Mouse (Mus musculus): Measurements from ENCODE around the gene Gfy. TPM values are rescaled to one million over a fixed set of nuclear protein-coding genes. Genes with fewer than 3 reads are reported as not detected.

Gene Gfy
- total and polyA plus RNA-seq, 2 experiments from 2014 or later: not detected

DNA sequence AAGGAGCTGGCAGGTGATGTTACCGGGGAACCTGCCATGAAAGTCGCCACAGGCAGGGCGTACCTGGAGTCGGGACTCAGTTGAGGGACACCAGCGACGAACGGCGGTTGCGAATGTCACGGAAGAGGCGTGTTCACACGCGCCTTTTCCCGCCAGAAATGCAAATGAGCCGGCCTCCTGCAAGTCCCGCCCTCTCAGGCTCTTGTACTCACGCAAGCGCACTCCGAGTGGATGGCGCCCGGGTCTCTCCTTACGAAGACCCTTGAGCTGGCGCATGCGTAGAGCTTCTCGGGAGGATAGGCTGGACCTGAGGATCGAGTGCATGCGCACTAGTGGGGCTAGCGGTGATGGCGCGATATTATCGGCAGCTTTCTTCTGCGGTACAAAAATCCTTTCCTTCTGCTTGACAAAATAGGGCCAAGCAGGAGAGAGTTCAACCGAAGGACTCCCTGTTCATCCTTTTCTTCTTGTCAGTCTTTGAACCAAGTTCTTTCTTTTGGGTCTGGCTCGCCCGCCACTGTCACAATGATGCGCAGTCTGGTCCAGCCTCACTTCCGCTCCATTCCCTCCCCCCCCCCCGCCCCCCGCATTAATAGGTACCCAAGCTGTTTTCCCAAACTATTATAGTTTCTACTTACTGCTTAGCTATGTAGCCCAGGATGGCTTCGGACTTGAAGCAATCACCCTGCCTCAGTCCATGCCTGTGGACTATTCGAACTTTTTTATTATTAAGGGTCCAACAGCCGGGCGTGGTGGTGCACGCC, 25.2 kb upstream of the Gfy start, which contains the start of gene Ccdc155:
Ccdc155 (minus strand) TSS at position 513 of the 764 bp plus-strand sequence.
- peak; percentile 98 for DNase-seq
- H3K27me3 ChIP-seq (ENCODE audit: insufficient read depth, low read length): no peaks in the 10 kb centered on the region
- 0 out of 2 replicates have a peak, but pooled peaks have one; percentile 1 for TF ChIP-seq CTCF (IDR thresholded peaks at IDR 0.05; ENCODE audit: low read depth)
- peak within 1 kb of the TSS; percentile 57 for H3K4me2 ChIP-seq (ENCODE audit: low read depth)
- peak within 1 kb of the TSS; percentile 69 for H3K27ac ChIP-seq (ENCODE audit: low read depth, low read length)
- WGBS: 8% methylated on average over 44 of the region's 44 CpGs
- H3K4me3 ChIP-seq (ENCODE audit: low read depth, low read length): peak within 1 kb of the TSS; percentile 43
- peak within 1 kb of the TSS; percentile 45 for H3K9ac ChIP-seq
- ATAC-seq: peak; percentile 99
- no peaks in the 10 kb centered on the region for H3K36me3 ChIP-seq (ENCODE audit: insufficient read depth)
- H3K4me1 ChIP-seq (ENCODE audit: insufficient read depth): no peaks in the 10 kb centered on the region
- H3K9me3 ChIP-seq (ENCODE audit: low read length): no peaks in the 10 kb centered on the region

DNA sequence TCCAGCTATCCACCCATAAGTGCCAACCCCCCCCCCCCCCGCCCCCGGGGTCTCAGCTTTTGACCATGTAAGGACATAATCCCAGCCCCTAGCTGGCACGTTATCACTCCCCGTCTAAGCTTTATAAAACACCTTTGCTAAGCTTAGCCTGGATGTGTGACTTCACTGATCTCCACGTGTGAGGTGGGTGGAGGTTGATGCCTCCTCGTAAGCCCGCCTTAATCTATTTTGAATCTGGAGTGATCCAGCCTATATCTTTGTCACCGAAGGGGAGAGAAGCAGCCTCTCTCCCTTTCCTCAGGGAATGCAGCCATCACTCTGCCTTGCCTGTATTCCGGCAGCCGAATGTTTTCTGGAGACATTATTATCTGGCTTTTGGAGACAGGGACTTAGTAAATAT, 23.3 kb upstream of the Gfy start:
- Histone ChIP-seq H3K9me3 (ENCODE audit: low read length) (no peaks in the 10 kb centered on the region), H3K4me2 (ENCODE audit: low read depth) (no peak overlapping the region), H3K27ac (ENCODE audit: low read depth, low read length) (no peak overlapping the region), H3K36me3 (ENCODE audit: insufficient read depth) (no peaks in the 10 kb centered on the region), H3K4me1 (ENCODE audit: insufficient read depth) (no peaks in the 10 kb centered on the region), H3K27me3 (ENCODE audit: insufficient read depth, low read length) (no peaks in the 10 kb centered on the region), H3K4me3 (ENCODE audit: low read depth, low read length) (no peak overlapping the region), H3K9ac (no peak overlapping the region)
- no peak for ATAC-seq
- 59% methylated on average over 10 of the region's 10 CpGs for WGBS
- TF ChIP-seq CTCF (IDR thresholded peaks at IDR 0.05; ENCODE audit: low read depth): no peak
- DNase-seq: no peak

DNA sequence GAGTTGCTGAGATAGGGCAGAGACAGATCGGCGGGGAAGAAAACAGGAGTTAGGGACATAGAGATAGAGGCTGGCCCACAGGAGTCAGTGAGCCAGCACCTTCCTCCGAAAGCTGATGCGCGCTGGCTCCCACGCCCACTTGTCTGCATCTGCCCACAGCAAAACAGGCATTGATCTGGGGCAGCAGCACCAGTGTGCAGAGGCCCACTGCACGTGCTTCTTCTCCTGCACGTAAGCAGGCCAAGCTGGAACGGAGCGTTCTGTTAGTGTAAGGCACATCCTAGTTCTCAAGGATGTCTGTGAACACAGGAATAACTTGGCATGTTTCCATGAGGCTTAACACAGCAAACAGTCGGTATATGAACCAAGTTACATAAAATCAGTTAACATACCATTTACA, 19.6 kb upstream of the Gfy start:
- Histone ChIP-seq H3K36me3 (ENCODE audit: insufficient read depth) (no peaks in the 10 kb centered on the region), H3K27ac (ENCODE audit: low read depth, low read length) (no peak overlapping the region), H3K4me2 (ENCODE audit: low read depth) (no peak overlapping the region), H3K9me3 (ENCODE audit: low read length) (no peaks in the 10 kb centered on the region), H3K27me3 (ENCODE audit: insufficient read depth, low read length) (no peaks in the 10 kb centered on the region), H3K9ac (no peak overlapping the region), H3K4me1 (ENCODE audit: insufficient read depth) (no peaks in the 10 kb centered on the region), H3K4me3 (ENCODE audit: low read depth, low read length) (no peak overlapping the region)
- 80% methylated on average over 11 of the region's 11 CpGs for WGBS
- no peak for DNase-seq
- ATAC-seq: no peak
- no peak for TF ChIP-seq CTCF (IDR thresholded peaks at IDR 0.05; ENCODE audit: low read depth)

DNA sequence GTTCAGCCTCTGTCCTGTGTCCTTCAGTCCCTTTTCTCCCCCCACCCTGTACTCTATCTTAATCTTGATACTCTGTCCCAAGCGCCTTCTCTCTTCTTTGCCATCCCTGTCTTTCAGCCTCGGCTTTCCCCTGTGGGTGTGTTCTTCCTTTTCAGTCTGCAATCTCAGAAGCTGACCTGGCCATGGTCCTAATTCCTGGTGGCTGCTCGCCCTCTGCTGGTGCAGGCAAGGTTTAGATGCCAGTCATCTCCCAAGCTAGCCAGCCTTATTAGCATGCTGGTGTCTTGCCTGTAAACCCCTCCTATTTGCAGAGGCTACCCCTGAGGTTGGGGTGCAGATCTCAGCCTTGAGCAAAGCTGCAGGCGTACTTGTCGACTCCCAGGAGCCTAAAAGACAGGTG, 19.1 kb upstream of the Gfy start:
- H3K4me2 ChIP-seq (ENCODE audit: low read depth): no peak overlapping the region
- H3K9me3 ChIP-seq (ENCODE audit: low read length): no peaks in the 10 kb centered on the region
- WGBS: 13% methylated on average over 5 of the region's 5 CpGs
- H3K9ac ChIP-seq: no peak overlapping the region
- ATAC-seq (peak; percentile 70), DNase-seq (peak; percentile 84)
- no peak overlapping the region for H3K4me3 ChIP-seq (ENCODE audit: low read depth, low read length)
- H3K27me3 ChIP-seq (ENCODE audit: insufficient read depth, low read length): no peaks in the 10 kb centered on the region
- no peak overlapping the region for H3K27ac ChIP-seq (ENCODE audit: low read depth, low read length)
- no peaks in the 10 kb centered on the region for H3K36me3 ChIP-seq (ENCODE audit: insufficient read depth)
- H3K4me1 ChIP-seq (ENCODE audit: insufficient read depth): no peaks in the 10 kb centered on the region
- peak; percentile 85 for TF ChIP-seq CTCF (IDR thresholded peaks at IDR 0.05; ENCODE audit: low read depth)

DNA sequence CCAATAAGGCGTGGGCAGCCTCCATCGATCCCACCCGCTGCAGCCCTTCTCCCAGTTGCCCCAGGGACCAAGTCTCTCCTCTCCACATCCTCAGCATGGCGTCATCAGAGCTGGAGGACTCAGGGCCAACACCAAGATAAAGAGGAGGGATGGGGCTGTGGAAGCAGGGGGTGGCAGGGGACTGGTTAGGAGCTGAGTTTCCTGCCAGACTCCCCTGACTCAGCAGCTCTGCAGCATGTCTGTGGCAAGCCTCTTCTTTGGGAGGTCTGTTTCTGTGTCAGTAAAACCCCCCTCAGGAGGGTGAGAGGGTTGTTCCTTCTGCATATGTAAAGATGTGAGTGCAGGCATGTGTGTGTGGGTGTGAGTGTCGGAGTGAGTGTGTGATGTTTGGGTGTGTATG, 17.6 kb upstream of the Gfy start:
- no peak for DNase-seq
- no peak overlapping the region for H3K4me2 ChIP-seq (ENCODE audit: low read depth)
- TF ChIP-seq CTCF (IDR thresholded peaks at IDR 0.05; ENCODE audit: low read depth): no peak
- H3K9me3 ChIP-seq (ENCODE audit: low read length): no peaks in the 10 kb centered on the region
- H3K4me1 ChIP-seq (ENCODE audit: insufficient read depth): no peaks in the 10 kb centered on the region
- H3K27me3 ChIP-seq (ENCODE audit: insufficient read depth, low read length): no peaks in the 10 kb centered on the region
- no peak for ATAC-seq
- WGBS: 73% methylated on average over 5 of the region's 5 CpGs
- no peak overlapping the region for H3K9ac ChIP-seq
- H3K27ac ChIP-seq (ENCODE audit: low read depth, low read length): no peak overlapping the region
- H3K4me3 ChIP-seq (ENCODE audit: low read depth, low read length): no peak overlapping the region
- no peaks in the 10 kb centered on the region for H3K36me3 ChIP-seq (ENCODE audit: insufficient read depth)

DNA sequence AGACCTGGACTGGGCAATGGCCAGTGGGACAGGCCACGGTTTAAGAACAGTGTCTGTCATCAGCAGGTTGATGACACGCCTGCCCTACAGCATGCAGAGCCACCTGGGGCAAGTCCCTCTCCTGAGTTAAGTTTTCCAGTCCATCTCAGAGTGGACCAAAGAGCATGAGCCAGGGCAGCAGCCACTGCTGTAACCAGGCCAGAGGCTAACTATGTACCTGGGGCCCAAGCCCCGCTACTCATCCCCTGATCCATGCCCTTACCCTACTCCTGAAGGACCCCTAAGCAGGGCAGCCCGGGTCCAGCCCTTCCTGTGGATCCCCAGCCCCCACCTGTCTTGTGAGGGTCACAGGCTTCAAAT, 16.8 kb upstream of the Gfy start:
- Histone ChIP-seq H3K27me3 (ENCODE audit: insufficient read depth, low read length) (no peaks in the 10 kb centered on the region), H3K4me3 (ENCODE audit: low read depth, low read length) (no peak overlapping the region), H3K36me3 (ENCODE audit: insufficient read depth) (no peaks in the 10 kb centered on the region), H3K27ac (ENCODE audit: low read depth, low read length) (no peak overlapping the region), H3K9me3 (ENCODE audit: low read length) (no peaks in the 10 kb centered on the region), H3K9ac (no peak overlapping the region), H3K4me1 (ENCODE audit: insufficient read depth) (no peaks in the 10 kb centered on the region), H3K4me2 (ENCODE audit: low read depth) (no peak overlapping the region)
- no peak for ATAC-seq
- no peak for TF ChIP-seq CTCF (IDR thresholded peaks at IDR 0.05; ENCODE audit: low read depth)
- DNase-seq: no peak
- WGBS: 88% methylated on average over 4 of the region's 4 CpGs

DNA sequence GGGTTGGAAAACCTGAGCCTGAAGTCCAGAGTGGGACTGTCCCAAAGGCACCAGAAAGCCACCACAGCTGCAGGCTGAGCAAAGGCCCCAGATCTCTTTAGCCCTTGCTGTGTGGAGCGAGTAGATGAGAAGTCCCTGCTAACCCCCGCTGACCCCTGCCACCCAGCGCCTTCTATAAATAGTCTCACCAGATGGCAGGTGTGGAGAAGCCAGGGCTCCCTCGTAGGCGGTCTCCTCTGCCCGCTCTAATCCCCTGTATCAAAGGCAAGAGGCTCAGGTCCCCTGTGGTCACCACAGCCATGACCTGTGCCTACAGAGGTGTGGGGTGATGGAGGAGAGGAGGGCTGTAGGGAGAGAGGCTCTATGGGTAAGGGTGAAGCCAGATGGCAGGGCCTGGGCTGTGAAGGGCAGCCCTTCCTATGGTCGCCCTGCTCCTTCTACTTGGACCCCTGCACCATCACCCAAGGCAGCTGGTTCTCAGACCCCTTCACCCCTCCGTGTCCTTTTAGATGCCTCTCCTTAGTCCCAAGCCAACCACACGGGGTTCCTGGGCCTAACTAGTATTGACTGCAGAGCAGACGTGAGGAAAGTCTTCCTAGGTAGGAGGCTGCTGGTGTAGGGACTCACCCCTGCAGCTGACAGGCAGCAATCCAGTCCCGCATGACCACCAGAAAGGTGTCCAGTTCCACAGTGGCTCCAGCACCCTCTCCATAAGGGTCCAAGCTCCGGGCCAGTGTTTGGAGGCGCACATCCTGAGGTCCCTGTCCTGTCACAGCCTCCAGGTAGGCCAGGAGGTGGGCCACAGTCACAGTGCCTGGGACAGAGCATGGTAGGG, 16.2 kb upstream of the Gfy start:
- Histone ChIP-seq H3K27ac (ENCODE audit: low read depth, low read length) (no peak overlapping the region), H3K4me2 (ENCODE audit: low read depth) (no peak overlapping the region), H3K9me3 (ENCODE audit: low read length) (no peaks in the 10 kb centered on the region), H3K9ac (no peak overlapping the region), H3K4me1 (ENCODE audit: insufficient read depth) (no peaks in the 10 kb centered on the region), H3K36me3 (ENCODE audit: insufficient read depth) (no peaks in the 10 kb centered on the region), H3K4me3 (ENCODE audit: low read depth, low read length) (no peak overlapping the region), H3K27me3 (ENCODE audit: insufficient read depth, low read length) (no peaks in the 10 kb centered on the region)
- 60% methylated on average over 13 of the region's 13 CpGs for WGBS
- DNase-seq: no peak
- TF ChIP-seq CTCF (IDR thresholded peaks at IDR 0.05; ENCODE audit: low read depth): no peak
- no peak for ATAC-seq

All from forebrain, postnatal 0 days (tissue).